Mouse (Mus musculus): ENCODE results near the gene Rasd2.

The Rasd2 gene

GRCm38 (mm10) chr8:75213686-75214085, at the start of gene Rasd2:
TSS of gene Rasd2 (plus strand) at chr8:75213944.
- in situ Hi-C loops (cut with MboI), result loop anchor here (10.0 kb wide), 1 partner anchor 139 kb away; no protein-coding TSS in a partner anchor

- in situ Hi-C loops (cut with MboI), result no loop called here
Observed at GRCm38 (mm10) chr8:75169363-75169762, 44.4 kb upstream of the Rasd2 start.

GRCm38 (mm10) chr8:75172009-75172685, 41.6 kb upstream of the Rasd2 start:
- in situ Hi-C loops (cut with MboI), result no loop called here

- in situ Hi-C loops (cut with MboI), result no loop called here
Observed at GRCm38 (mm10) chr8:75193022-75193421, 20.7 kb upstream of the Rasd2 start.

- in situ Hi-C loops (cut with MboI), result no loop called here
Observed at GRCm38 (mm10) chr8:75194473-75195071, 19.2 kb upstream of the Rasd2 start.

GRCm38 (mm10) chr8:75197170-75197569, 16.6 kb upstream of the Rasd2 start:
- in situ Hi-C loops (cut with MboI), result no loop called here

- in situ Hi-C loops (cut with MboI), result no loop called here
Observed at GRCm38 (mm10) chr8:75197862-75198261, 15.9 kb upstream of the Rasd2 start.

GRCm38 (mm10) chr8:75198300-75198699, 15.4 kb upstream of the Rasd2 start:
- in situ Hi-C loops (cut with MboI), result no loop called here

GRCm38 (mm10) chr8:75198988-75199765, 14.6 kb upstream of the Rasd2 start:
- in situ Hi-C loops (cut with MboI), result no loop called here

- in situ Hi-C loops (cut with MboI), result no loop called here
Observed at GRCm38 (mm10) chr8:75199914-75200313, 13.8 kb upstream of the Rasd2 start.

- in situ Hi-C loops (cut with MboI), result no loop called here
Observed at GRCm38 (mm10) chr8:75202041-75202656, 11.6 kb upstream of the Rasd2 start.

- in situ Hi-C loops (cut with MboI), result no loop called here
Observed at GRCm38 (mm10) chr8:75202913-75203312, 10.8 kb upstream of the Rasd2 start.

- in situ Hi-C loops (cut with MboI), result no loop called here
Observed at GRCm38 (mm10) chr8:75203420-75203819, 10.3 kb upstream of the Rasd2 start.

- in situ Hi-C loops (cut with MboI), result no loop called here
Observed at GRCm38 (mm10) chr8:75204190-75204868, 9.4 kb upstream of the Rasd2 start.

- in situ Hi-C loops (cut with MboI), result loop anchor here (10.0 kb wide), 1 partner anchor 137 kb away; no protein-coding TSS in a partner anchor
Observed at GRCm38 (mm10) chr8:75211461-75211860, 2.3 kb upstream of the Rasd2 start.

- in situ Hi-C loops (cut with MboI), result loop anchor here (10.0 kb wide), 1 partner anchor 138 kb away; no protein-coding TSS in a partner anchor
Observed at GRCm38 (mm10) chr8:75212631-75213306, 975 bp upstream of the Rasd2 start.

- in situ Hi-C loops (cut with MboI), result loop anchor here (10.0 kb wide), 1 partner anchor 138 kb away; no protein-coding TSS in a partner anchor
Observed at GRCm38 (mm10) chr8:75213307-75213651, 465 bp upstream of the Rasd2 start.

- in situ Hi-C loops (cut with MboI), result loop anchor here (10.0 kb wide), 1 partner anchor 140 kb away; no protein-coding TSS in a partner anchor
Observed at GRCm38 (mm10) chr8:75215046-75215445, 1.3 kb downstream of the Rasd2 start.

- in situ Hi-C loops (cut with MboI), result loop anchor here (10.0 kb wide), 1 partner anchor 141 kb away; no protein-coding TSS in a partner anchor
Observed at GRCm38 (mm10) chr8:75215931-75216330, 2.2 kb downstream of the Rasd2 start.

GRCm38 (mm10) chr8:75216886-75217285, 3.1 kb downstream of the Rasd2 start:
- in situ Hi-C loops (cut with MboI), result loop anchor here (10.0 kb wide), 1 partner anchor 142 kb away; no protein-coding TSS in a partner anchor

- in situ Hi-C loops (cut with MboI), result loop anchor here (10.0 kb wide), 1 partner anchor 143 kb away; no protein-coding TSS in a partner anchor
Observed at GRCm38 (mm10) chr8:75217969-75218368, 4.2 kb downstream of the Rasd2 start.
